Mouse (Mus musculus) ES-Bruce4 (cell line): Measurements from ENCODE around the gene Bckdhb.

ENCODE experiments used
- CTCF ChIP-seq: IDR thresholded peaks from one replicate; pipeline ENCODE4 v1.8.1; 2011; ENCODE audit warnings: low read depth, low read length
- EP300 ChIP-seq: IDR thresholded peaks from 2 replicates; pipeline ENCODE4 v1.6.1; 2011; ENCODE audit warnings: low read depth, low read length; ENCODE audit not compliant: insufficient read depth
- POLR2A ChIP-seq: IDR thresholded peaks from one replicate; pipeline ENCODE4 v1.8.1; 2011; ENCODE audit warnings: low read length; ENCODE audit not compliant: insufficient read depth

DNA sequence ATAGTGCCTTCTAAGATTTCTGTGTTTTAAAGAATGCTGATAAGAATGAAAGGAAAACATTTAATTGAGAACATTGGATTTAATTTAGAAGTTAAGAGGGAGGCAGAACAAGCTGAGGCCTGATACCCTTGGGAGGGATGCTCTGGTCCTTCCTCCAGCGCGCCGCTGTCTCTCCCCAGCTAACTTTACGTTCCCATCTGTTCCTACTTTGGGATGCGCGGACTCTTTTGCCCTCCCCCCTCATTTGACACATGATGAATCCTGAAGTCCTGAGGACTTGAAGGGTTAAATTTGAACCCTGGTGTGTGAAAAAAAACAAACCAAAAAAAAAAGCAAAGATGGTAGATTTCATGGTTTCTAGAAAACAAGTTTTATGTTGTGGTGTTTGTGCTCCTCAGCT lies 147.6 kb downstream of the Bckdhb start:
- TF ChIP-seq EP300 (no peak), POLR2A (no peak), CTCF (no peak)
